Mouse (Mus musculus) urinary bladder, postnatal 4 days (tissue): ENCODE measurements around the gene Sec14l5.

ENCODE experiments used
- DNase-seq, 2 experiments: peaks; one replicate each; pipeline ENCODE4 v3.0.0; 2021 to 2022; ENCODE audit warnings: low spot score in 2 of 2

Sec14l5 gene

DNA sequence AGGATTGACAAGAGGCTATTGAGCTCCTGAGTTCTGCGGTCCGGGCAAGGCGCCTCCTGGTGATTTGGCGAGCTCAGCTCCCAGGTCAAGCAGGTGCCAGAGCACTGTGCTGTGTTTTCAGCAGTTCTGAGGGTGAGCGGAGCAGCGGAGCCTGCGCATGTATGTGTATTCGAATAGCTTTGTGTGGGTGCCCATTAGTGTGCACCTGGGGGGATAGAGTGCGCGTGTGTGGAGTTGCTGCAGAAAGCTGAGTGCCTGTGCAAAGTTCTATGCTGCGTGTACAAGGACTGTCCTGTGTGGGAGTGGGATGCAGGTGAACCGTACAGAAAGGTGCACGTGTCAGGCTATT is at the start of gene Sec14l5:
Sec14l5 (plus strand) TSS at position 73 of the 349 bp plus-strand sequence.
- DNase-seq: no peak

DNA sequence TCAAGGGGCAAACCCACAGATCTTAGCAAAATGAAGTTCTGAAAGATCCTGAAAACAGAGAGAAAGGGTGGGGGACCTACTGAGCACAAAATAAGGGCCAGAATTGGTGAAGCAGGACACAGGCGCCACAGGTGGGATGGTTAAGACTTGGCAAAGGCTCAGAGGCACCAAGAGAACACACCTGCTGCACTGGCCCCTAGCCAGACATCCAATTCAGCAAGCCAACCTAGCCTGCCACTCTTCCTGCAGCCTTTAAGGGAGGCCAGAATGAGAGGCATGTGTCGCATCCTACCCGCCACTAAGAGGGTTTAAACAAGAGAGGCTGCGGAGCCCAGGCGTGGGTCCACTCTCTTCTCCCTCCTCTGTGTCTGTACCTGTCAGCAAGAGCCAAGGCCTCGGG is 45.9 kb upstream of the Sec14l5 start:
- no peak for DNase-seq

DNA sequence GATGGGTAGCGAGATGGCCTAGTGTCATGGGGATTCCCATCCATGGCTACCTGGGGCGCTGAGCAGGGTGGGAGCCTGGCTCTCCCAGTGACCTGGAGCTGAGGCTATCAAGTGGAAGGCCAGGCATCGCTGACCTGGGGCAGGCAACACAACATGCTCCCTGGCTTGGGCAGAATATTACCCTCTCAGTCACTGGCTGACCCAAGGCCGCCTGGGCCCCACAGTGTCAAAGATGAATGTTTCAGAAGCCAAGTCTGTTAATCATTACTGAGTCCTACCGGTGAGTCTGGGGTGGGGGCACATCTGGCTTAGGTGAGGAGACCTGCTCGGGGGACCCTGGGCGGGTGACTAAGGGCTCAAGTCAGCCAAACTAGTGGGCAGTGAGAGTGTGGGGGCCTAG is 37.0 kb upstream of the Sec14l5 start:
- DNase-seq: no peak

DNA sequence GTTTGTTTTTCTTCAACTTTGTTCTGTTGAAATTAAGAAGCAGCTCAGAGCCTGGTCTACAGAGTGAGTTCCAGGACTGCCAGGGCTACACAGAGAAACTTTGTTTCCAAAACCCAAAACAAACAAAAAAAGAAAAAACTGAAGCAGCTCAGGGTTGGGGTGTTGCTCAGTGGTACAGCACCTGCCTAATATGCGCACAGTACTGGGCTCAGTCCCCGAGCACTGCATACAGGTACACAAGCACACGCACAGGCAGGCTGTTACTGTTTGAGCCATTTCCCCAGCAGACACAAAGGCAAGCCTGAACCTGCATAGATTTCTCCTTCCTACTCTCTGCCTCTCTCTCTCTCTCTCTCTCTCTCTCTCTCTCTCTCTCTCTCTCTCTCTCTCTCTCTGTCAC is 35.9 kb upstream of the Sec14l5 start:
- no peak for DNase-seq

DNA sequence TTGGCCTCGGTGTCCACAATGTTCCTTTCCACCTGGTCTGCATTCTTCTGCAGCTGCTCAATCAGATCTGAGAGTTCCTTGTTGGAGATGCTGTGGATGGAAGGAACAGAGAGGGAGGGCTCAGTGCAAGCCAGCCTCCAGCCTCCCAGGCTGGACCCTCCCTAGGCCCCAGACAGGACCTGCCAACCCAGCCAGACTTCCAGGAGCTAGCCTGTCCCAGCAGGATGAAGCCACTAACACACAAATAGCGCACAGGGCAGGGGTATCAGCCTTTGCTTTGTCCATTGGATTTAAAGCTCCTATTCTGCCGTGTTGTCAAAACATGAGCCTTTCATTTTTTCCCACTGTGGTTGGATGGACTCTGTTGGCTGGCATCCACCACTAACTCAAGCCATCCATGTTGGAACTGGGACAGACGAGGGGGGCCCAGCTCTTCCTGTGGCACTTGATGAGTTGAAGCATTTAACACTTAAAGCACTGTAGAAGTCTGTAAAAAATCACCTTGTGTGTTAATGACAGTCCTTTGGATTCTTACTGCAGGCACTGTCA is 33.8 kb upstream of the Sec14l5 start:
- no peak for DNase-seq

DNA sequence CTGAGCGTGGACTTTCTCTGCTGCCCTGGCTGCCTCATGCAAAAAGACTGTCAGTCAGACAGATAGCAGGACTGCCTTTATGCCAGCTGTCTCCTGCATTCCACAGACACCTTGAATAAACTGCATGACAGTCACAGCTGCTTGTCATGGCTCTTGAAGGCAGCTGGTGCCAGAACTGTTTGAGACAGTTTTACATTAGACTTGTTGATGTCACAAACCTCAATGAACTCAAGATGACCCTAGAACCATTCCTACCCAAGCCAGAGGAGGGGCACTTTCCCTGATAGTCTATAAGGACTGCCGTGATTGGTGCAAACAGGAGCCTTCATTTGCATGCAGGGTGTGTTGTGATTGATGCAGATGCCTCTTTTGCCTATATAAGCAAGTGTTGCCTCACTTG is 33.3 kb upstream of the Sec14l5 start:
- DNase-seq: no peak

DNA sequence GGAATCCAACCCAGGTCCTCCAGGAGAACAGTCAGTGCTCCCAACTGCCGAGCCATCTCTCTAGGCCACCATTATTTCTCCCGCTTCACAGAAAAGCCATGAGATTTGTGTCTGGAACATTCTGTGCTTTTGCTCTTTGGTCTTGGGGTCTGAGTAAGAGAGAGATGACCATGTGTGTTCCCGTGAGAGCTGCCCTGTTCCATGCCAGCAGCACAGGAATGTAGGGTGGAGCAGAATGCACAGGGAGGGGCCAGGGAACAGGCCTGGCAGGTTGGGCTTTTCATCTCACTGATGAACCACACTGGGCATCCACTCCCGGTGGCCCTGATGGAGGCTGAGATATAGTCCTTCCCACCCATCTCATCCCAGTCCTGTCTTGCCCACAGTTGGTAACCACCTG is 27.5 kb upstream of the Sec14l5 start:
- DNase-seq: peak in 1 of 2 experiments; percentile 31

DNA sequence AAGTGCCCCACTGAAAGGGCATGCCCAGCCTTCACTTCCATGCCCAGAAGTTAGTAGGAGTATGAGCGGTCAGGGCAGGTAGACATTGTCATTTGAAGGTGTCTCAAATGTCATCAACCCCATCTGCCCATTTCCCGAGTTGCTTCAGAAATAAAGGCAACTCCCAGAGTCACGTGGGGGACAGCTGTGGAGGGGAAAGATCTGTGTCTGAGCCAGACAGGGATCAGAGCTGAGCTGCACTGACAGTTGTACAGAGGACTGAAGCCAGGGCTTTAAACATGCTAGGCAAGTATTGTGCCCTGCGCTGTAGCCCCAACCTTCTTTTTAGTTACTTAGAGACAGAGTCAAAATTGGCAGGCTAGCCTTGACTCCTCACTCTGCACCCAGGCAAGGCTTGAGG is 27.1 kb upstream of the Sec14l5 start:
- no peak for DNase-seq

DNA sequence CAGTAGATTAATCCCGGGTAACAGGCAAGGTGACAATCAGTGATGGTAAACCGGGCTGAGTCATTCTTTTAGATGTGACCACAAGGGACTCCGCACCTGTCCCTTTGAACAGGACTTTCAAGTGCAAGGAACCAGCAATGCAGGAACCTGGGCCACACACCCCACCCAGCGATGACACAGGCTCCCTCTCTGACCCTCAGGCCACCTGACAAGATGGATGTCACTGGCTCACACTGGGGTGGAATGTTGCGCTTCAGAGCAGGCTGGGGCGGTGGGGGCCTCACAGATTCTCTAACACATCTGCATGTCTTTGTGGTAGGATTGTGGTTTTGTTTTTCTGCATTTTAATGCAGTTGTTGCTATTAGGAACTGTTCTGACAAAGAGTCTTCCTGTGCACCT is 23.4 kb upstream of the Sec14l5 start:
- DNase-seq: no peak

DNA sequence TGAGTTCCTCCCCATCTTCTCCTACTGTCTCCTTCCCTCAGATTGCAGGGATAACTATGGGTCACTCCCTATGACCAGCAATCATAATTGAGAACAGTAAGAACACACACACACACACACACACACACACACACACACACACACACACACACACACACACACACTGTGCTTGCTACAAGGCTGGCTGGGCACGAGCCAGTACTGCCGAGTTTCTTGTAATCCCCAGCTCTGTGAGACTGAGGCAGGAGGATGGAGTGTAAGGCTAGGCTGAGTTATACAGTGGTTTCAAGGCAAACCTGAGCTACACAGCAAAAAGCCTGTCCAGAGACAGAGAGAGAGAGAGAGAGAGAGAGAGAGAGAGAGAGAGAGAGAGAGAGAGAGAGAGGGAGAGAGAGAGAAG is 16.7 kb upstream of the Sec14l5 start:
- no peak for DNase-seq

DNA sequence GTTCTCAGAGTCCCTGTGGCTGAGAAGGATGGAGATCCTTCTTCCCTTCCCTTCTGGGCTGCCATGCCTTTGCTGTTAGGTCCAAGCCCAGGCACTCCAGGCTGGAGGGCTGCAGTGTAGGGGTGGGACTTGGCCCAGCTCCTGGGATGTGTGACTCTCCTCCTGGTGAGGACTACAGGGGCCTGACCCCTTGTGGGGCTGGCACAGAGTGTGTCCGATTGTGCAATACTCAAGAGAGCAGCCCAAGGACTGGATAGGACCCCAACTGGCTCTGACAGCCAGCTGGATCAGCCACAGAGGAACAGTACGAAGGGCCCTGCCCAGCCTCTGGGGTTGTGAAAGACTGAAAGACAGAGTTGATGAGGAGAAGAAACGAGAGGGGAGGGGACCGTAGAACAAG is 16.1 kb upstream of the Sec14l5 start:
- DNase-seq: peak; percentile 66 to 67

DNA sequence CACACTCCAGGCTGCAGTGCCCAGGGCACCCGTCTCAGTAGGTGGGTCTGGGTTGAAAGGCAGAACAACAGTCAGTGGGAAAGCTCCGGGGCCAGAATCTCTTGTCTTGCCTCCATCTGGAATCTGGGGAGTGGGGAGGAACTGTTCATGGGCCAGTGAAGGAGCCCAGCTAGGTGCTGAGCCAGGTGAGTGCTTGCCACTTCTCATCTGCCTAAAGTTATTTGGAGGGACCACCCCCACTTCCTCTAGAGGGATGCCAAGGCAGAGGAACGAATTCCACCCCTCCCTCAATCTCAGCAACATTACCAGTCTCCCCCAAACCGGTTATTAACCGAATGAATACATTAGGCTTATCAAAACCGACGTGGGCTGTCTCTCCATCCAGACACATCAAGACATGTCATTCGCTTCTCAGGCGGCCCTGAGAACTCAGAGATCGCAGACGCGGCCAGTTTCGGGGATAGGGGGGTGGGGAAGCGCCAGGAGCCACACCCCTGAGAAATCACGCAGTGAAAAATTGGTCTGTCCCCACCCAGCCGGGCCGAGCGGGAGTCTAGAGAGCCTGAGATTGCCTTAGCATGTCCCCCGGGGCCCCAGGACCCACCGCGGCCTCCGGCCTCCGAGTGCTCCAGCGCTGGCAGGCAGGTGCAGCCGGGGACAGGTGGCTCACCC is 15.5 kb upstream of the Sec14l5 start:
- DNase-seq: no peak

DNA sequence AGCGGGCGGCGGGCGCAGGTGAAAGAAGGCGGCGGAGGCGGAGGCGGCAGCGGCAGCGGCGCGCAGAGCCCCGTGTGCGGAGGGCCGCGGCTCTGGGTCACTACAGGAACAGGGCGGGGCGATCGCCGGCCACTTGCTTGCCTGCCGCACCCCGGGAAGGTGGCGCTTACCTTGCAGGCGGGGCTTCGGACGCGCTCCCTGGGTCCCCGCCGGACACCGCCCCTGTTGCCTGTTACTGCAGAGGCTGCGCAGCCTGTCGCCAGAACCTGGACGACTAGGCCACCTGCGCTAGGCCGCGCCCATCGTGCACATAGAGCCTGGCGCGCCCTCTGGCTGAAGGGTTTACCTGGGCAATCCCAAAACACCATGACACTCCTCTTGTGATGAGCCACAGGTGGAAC is 14.5 kb upstream of the Sec14l5 start, which contains the start of gene Ppl:
Ppl (minus strand) TSS at position 21 of the 401 bp plus-strand sequence.
- peak; percentile 73 to 75 for DNase-seq

DNA sequence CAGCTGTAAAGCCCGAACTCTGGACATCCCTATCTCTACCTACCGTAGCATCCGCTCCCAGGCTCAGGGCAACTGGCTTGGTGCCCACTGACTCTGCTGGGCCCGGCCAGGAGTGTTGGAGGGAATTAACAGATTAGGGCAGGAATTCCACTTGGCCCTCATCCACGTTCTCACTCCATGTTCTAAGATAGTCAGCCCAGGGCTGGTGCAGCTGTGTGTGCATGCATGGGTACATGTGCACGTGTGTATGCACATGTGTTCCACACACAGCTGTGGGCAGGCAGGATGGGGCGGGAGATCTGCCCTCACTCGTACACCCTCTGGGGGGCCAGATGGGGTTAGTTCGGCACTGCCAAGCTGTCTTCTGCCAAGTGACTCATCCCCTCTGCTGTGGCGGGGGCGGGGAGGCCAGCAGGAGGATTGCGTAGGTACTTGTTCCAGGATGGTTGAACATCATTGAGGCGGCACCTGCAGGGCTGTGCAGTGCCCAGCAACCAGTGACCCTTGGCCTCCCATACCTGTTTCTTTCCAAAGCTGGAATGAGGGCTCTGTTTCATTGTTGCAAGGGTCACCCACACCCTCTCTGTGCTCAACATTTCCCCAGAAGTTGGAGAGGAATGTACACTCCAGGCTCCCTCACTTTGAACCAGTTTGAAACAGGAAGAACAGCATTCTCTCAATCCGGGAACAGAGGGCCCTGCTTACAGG is 12.1 kb upstream of the Sec14l5 start:
- peak; percentile 65 to 66 for DNase-seq

DNA sequence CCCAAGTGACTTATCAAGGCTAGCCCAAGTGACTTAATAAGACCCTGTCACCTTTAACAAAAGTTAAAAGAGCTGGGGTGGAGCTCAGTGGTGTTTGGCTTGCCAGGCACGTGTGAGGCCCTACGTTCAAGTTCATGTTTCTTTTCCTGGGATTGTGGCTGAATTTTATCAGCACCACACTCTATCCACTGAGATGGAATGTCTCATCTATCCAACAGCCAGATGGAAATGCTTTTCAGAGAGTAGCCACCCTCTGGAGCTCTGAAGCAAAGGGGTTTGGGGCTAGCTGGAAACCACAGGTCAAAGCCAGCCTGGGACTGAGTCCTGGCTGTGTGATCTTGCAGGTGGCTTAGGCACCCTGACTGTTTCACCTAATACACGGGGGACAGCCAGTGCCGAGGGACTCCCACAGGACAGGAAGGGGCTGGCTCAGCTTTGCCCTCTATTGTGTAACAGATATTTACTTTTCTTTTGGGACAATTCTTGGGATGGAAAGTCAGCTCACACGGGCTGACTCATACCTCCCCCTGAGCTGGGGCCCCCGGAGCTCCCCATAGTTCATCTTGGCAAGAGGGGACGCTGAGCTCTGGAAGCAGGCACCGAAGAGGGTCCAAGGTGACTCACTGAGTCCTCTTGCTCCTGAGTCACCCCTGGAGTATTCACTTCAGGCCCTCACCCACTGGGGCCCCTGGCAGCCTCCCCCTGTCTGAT is 11.2 kb upstream of the Sec14l5 start:
- peak in 1 of 2 experiments; percentile 35 for DNase-seq

DNA sequence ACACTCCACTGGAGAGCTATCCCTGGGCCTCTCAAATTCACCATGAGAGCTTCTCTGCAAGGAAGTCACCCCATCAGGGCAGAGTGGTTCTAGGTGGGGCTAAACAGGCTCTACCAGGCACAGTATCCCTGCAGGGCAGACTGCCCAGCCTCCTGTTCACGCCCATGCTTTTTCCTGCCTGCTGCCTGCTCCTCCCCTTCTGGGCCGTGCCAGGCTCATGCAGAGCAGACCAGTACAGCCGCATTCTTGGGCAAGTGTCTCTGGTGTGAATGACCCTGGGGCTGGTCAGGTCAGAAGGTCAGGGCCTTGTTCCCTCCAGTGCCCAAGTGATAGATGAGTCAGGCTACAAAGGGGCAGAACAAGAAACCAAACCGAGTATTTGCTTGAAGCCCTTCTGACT is 10.4 kb upstream of the Sec14l5 start:
- peak; percentile 68 for DNase-seq

DNA sequence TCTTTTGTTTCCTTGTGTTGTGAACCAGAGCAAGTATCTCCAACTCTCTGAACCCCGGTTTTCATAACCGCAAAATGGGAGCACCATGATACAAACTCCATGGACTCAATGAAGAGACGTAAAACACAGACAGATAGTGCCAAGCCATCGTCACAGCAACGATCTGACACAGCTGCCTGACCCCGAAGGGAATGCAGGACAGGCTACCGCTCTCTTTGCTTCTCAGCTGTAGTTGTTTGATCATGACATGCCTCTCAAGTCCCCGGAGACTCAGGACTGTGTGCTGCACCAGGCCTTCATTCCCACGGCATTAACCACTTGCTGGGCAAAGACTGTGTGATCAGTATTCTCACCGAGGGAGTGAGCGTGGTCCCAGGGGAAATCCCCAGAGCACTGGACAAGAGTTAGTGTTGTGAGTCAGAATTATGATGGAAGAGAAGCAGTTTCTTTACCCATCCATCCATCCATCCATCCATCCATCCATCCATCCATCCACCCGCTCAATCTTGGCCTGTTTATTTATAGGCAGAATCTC is 9.8 kb upstream of the Sec14l5 start:
- DNase-seq: no peak

DNA sequence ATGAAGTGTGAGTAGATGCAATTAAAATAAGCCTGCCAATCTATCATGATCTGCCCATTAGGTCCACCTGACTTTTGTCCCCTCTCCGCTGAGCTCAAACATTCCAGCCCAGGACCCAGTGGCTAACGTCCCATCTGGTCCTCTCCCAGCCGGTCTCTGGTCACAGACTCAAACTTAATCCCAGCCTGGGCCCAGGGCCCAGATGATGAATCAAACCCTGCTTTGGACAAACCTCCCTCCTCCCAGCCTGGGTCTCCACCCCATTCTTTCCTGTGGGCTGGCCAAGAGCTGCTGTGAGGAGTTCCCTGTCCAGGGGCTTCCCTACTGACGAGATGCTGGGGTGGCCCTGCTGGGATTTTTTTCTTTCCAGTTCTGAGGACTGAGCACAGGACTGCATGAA is 7.2 kb upstream of the Sec14l5 start:
- peak; percentile 69 to 72 for DNase-seq

DNA sequence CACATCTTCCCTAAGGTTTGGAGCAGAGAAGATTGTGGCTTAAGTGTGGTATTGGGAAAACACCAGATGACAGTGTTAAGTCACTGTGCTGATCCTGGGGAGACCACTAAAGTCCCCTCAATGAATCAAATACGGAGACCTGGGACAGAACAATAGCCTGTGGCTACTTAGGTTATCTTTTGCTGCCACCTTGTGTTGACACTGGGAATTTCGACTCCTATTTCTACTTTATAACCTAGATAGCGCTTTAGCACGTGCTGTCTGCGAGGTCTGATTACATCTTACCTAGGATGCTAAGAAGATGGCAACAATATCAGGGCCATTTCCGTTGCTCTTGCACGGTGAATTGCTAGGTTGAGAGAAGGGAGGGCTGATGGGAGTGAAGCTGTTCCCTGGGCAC is 1.3 kb upstream of the Sec14l5 start:
- no peak for DNase-seq

DNA sequence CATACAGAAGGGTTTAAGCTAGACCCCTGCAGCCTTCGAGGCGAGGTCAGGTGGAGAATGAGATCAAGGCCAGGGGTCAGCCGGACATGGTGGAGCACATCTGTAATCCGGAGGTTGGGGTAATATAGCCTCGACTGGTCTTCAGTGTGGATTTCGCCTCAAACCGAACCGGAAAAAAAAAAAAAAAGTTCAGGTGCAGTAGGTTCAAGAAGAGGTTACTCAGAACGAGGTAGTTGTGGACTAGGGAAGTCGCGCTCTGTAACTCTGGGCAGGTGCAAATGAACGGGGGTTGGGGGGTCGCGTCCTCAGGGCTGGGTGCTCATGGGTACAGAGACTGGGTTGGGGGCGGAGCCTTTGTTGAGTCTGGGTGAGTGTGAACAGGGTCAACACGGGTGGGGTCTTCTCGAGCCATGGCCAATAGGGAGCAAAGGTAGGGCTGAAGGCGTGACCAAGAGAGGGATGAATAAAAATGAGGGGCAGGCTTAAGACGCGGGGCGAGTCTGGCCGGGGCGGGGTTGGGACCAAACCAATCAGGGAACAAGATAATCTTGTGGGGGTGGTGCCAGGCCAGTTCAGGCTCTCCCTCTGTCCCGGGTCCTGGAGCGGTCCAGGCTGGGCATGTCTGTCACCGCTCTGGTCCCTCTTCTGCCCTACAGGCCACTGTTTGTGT is 407 bp upstream of the Sec14l5 start:
- DNase-seq: peak; percentile 57 to 76

DNA sequence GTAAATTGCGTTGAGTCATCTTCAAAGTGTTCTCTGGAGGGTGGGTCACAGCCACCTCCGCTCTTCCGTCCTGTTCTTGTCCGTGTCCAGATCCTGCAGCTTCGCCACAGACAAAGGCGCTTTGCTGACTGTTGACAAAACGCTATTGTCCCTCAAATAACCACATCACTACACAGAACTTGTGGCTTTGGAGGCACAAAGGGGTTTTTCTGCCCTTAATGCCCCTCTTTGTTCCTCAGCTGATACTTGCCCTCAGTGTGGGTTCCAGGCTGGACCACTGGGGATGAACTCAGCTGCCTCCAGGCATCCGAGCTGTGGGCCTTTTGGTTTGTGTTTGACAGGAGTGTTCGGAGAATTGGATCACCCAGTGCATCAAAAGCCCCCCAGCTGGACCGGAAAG is 3.6 kb downstream of the Sec14l5 start:
- no peak for DNase-seq
